Mouse (Mus musculus): ENCODE data around the gene 9230112D13Rik.
A peak's percentile ranks its signal among the peaks of the same experiment; 100 is the strongest.

9230112D13Rik gene

DNA sequence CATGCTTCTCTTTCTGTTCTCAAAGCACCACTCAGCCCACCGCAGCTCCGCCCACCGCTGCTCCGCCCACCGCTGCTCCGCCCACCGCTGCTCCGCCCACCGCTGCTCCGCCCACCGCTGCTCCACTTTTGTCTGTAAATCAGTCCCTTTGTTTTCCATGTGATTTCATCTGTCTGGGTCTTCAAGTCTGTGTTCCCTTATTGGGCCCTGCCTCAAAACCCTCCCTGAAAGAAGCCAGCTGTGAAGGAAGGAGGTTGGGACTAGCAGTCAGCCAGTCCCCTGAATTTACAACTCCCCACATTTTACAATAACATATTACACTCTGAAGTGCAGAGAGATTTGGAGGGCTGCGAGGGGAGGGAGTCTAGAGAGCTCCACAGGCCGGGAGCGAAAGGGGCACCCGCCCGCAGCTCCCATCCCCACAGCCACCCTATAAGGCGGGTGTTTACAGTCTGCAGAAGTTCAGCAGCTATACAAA, 18.1 kb upstream of the 9230112D13Rik start:
- peak in 1 of 2 experiments; percentile 18 for DNase-seq

DNA sequence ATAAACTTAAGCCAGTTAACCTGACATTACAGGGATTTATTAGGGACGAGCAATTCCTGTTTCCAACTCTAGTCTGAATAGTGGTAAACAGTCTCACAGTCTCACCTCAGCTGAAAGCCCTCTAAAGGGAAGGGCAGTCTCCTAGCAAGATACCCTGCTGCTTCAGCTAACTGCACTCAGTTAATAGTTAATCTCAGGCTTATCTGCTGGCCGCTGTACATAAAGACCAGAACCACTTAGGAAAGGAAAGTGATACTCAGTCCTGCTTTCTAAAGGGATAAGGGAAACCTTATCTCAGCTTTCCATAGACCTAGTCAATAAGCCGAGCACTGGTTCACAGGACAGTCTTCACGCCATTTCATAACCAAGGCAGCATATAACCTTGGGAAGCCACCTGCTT, 13.3 kb upstream of the 9230112D13Rik start:
- DNase-seq = no peak

GRCm38 (mm10) chr14:34533537-34533936, 10.9 kb upstream of the 9230112D13Rik start:
- DNase-seq = no peak

- DNase-seq = no peak
These were observed 9.9 kb upstream of the 9230112D13Rik start for GRCm38 (mm10) chr14:34532536-34532935.

- DNase-seq = no peak
These were observed 6.2 kb upstream of the 9230112D13Rik start for GRCm38 (mm10) chr14:34528804-34529203.

- no peak for DNase-seq
These were observed 4.5 kb downstream of the 9230112D13Rik start for GRCm38 (mm10) chr14:34517959-34518544.

GRCm38 (mm10) chr14:34516960-34517577, 5.5 kb downstream of the 9230112D13Rik start:
- DNase-seq = no peak

DNA sequence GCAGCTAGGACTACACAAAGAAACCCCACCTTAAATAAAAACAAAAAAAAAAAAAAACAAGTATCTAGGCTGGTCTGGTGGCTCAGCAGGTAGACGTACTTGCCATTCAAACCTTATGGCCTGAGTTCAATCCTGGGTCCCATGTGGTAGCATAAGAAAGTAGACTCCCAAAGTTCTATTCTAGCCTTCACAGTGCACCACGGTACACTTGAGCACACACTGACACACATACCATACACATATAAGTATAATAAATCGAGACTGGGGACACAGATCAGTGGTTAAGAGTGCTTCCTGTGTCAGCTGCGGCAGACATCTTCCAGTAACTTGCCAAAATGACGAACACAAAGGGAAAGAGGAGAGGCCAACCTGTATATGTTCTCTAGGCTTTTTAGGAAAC, 6.7 kb downstream of the 9230112D13Rik start:
- DNase-seq = no peak

- no peak for DNase-seq
These were observed 8.5 kb downstream of the 9230112D13Rik start for GRCm38 (mm10) chr14:34514120-34514519.

GRCm38 (mm10) chr14:34512602-34513001, 10.0 kb downstream of the 9230112D13Rik start:
- no peak for DNase-seq

- no peak for DNase-seq
These were observed 10.7 kb downstream of the 9230112D13Rik start for GRCm38 (mm10) chr14:34511901-34512300.

- no peak for DNase-seq
These were observed 13.7 kb downstream of the 9230112D13Rik start for GRCm38 (mm10) chr14:34508842-34509439.

- DNase-seq = no peak
These were observed 14.3 kb downstream of the 9230112D13Rik start for GRCm38 (mm10) chr14:34508187-34508840.

- no peak for DNase-seq
These were observed 17.3 kb downstream of the 9230112D13Rik start for GRCm38 (mm10) chr14:34505309-34505708.

- no peak for DNase-seq
These were observed 18.2 kb downstream of the 9230112D13Rik start for GRCm38 (mm10) chr14:34504377-34504776.

GRCm38 (mm10) chr14:34503759-34504158, 18.8 kb downstream of the 9230112D13Rik start:
- DNase-seq = no peak

DNA sequence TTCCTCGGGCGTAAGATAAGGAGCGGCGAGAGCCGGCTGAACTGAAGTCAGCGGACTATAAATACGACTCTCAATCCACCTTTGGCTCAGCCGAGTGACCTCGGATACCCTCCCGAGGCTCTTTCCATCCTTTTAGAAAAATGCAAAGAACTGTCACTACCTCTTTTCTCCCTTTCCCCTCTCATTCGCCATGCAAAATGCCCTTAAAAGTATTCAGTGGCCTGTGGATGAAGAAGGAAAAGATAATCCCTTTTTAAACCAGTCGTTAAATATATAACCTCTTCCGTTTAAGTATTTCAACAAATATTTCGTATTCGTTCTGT, 19.3 kb downstream of the 9230112D13Rik start, which contains the start of gene Bmpr1a:
Gene Bmpr1a, minus strand, starts transcription at position 17 of the 323 bp plus-strand sequence.
- DNase-seq = no peak

DNA sequence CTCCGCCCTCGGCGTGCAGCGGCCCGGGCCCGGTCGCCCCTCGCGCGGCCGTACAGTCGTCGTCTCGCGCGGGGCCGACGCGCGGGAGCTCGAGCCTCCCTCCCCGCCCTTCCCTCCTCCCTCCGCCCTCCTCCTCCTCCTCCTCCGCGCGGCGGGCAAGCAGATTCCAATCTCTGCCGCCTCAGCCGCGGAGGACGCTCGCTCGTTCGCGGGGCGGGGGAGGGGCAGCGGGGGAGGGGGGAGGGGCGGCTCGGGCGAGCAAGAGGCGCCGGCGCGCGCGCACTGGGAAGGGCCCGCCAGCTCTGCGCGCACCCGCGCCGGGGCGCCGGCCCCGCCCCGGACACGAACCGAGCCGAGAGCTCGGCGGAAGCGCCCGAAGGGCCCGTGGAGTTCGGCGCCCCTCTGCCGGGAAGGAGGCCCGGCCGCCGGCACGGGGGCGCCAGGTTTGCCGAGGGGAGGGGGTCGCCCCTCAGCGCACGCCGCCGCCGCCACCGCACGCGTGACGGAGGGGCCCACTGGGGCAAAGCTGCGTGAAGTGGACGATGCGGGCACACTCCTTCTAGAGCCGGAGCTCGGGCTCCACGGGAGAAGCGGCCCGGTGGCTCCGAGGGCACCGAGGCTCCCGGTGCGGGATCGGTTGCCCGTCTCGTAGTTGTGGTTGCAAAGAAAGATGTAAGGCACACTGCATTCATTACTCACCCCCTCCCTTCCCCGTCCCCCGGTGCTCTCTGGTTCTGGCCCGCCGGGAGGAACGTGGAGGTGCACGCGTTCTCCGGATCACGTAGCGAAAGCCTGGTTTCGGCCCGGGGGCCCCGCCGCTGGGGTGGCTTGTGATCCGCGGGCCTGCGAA, 19.9 kb downstream of the 9230112D13Rik start:
- peak; percentile 55 to 74 for DNase-seq

DNA sequence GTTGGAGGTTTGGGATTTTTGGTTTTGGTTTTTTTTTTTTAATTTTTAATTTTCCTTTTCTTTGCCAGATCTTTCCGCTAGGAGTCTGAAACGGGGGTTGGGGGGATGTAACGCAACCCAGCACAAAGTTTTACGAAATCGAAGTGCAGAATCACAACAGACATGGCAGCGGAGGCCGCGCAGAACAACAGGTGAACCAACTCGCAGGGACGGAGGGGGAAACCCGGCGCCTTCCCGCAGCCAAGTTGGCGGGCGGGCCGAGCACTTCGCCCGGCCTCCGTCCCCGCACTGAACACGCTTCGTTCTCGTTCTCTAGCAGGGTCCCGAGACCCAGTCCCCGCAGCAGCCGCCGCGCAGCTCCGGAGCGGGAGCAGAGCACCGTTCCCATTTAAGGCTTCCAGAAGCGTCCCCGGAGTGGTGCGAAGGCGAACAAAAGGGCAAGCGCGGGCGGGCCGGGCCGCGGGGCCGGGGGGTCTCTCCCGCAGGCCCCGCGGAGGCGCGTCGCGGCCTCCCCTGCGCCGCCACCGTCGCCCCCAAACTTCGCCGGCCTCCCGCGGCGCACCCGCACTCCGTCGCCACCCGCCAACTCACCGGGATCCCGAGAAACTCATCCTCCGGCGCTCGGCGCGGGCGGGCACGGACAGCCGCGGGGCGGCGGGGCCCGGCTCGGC, 20.7 kb downstream of the 9230112D13Rik start:
- DNase-seq = peak; percentile 9 to 38

DNA sequence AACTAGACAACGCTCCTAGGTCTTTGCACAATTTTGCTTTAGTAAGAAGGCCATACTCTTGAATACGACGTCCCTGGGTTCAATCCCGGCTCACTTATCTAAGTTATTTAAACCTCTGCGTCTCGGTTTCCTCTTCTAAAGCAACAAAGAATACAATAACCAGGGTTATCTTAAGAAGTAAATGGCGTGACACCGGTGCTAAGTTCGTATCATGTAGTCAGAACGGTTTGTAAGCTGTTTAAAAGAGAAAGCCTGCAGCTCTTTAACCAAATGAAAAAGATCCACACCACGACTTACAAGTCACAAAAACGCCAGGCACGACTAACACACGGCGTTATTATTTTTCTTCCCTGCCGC, 21.2 kb downstream of the 9230112D13Rik start:
- no peak for DNase-seq

DNA sequence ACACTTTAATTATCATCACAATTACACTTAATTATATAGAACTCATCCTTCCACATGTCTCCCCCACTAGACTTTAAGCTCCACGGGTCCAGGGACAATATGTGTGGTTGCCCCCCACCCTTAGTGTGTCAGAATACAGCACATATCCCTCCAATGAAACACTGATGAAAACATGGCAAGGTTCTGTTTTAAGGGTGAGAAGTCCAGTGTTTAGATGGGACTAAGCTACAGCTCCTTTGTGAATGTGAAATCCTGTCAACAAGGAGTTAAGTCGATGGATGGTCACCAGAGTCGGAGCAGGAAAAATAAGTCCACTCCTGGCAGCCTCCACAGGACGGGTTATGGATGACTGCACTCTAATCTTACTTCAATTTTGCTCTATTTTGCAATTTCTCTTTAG, 22.3 kb downstream of the 9230112D13Rik start:
- DNase-seq = no peak

- no peak for DNase-seq
These were observed 22.9 kb downstream of the 9230112D13Rik start for GRCm38 (mm10) chr14:34499664-34500063.
